Mouse (Mus musculus) heart, embryonic 12.5 days (tissue): Measurements from ENCODE around the gene Gpr132. TPM values are rescaled to one million over a fixed set of nuclear protein-coding genes. Genes with fewer than 3 reads are reported as not detected.

Experiments
- ATAC-seq: fragments of 200-750 bp; cut with Nextera tagmentation; 2 replicates; pipeline ENCODE4 v1.8.0; 2017; ENCODE audit warnings: moderate TSS enrichment, moderate library complexity; ENCODE audit not compliant: insufficient number of reproducible peaks, low FRiP score
- H3K27ac ChIP-seq: fragments of 300-500 bp; sonication (generic); 2 replicates; pipeline ENCODE4 v1.5.1; 2016; ENCODE audit warnings: mild to moderate bottlenecking, moderate library complexity; ENCODE audit not compliant: poor library complexity, severe bottlenecking
- H3K27me3 ChIP-seq: fragments of 300-500 bp; sonication (generic); replicated peaks from 2 replicates; pipeline ENCODE4 v1.6.1; 2016; ENCODE audit warnings: mild to moderate bottlenecking, moderate library complexity
- H3K36me3 ChIP-seq: fragments of 300-500 bp; sonication (generic); 2 replicates; pipeline ENCODE4 v1.6.1; 2016; ENCODE audit warnings: mild to moderate bottlenecking, moderate library complexity
- H3K4me1 ChIP-seq: fragments of 300-500 bp; sonication (generic); replicated peaks from 2 replicates; pipeline ENCODE4 v1.6.1; 2016; ENCODE audit warnings: mild to moderate bottlenecking
- H3K4me2 ChIP-seq: fragments of 300-500 bp; sonication (generic); 2 replicates; pipeline ENCODE4 v1.6.1; 2016; ENCODE audit warnings: mild to moderate bottlenecking, moderate library complexity
- H3K4me3 ChIP-seq: fragments of 300-500 bp; sonication (generic); 2 replicates; pipeline ENCODE4 v1.5.1; 2016; ENCODE audit warnings: mild to moderate bottlenecking
- H3K9ac ChIP-seq: fragments of 300-500 bp; sonication (generic); 2 replicates; pipeline ENCODE4 v1.6.1; 2016; ENCODE audit warnings: mild to moderate bottlenecking, moderate library complexity
- H3K9me3 ChIP-seq: fragments of 300-500 bp; sonication (generic); replicated peaks from 2 replicates; pipeline ENCODE4 v1.6.1; 2016; ENCODE audit warnings: mild to moderate bottlenecking, moderate library complexity
- WGBS: fragments of 180-500 bp; shearing (Covaris S2); methylation state at CpG from one replicate; pipeline ENCODE4 v1.1.7; 2016; 5-methylcytosine and 5-hydroxymethylcytosine counted together
- polyA plus RNA-seq: library from polyadenylated mRNA; unstranded; fragments of >200 nt; fragmentation: Nextera tagmentation; extraction: Ambion mirVana; gene quantifications from 2 replicates; pipeline ENCODE4 v1.2.1, GENCODE M21; 2016

The Gpr132 gene
- polyA plus RNA-seq, 1 experiment from 2014 or later: not detected

DNA sequence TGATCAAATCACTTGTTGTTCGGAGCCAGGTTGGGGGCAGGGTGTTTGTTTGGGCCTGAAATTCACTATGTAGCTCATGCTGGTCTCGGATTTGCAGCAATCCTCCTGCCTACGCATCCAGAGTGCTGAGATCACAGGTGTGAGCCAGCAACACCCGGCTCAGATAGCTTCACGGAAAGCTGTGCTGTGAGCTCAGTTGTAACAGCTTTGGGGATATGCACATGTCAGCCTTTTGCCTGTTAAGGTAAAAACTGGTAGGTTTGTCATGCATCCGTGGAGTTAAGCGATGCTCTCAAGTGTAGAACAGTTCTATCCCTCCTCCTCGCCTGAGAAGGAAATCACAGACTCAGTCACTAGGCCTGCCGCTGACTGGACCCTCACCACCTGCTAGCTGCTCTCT is 32.6 kb upstream of the Gpr132 start:
- no peak overlapping the region for H3K27ac ChIP-seq
- no peaks in the 10 kb centered on the region for H3K9me3 ChIP-seq
- no peak overlapping the region for H3K9ac ChIP-seq
- no peak overlapping the region for H3K4me2 ChIP-seq
- H3K27me3 ChIP-seq: peaks cover 18% of the 10 kb centered on the region; the same call in 1 of the 2 replicates
- no peaks in the 10 kb centered on the region for H3K36me3 ChIP-seq
- WGBS: 82% methylated on average over 9 of the region's 9 CpGs
- peaks cover 13% of the 10 kb centered on the region for H3K4me1 ChIP-seq
- no peak overlapping the region for H3K4me3 ChIP-seq
- no peak for ATAC-seq

DNA sequence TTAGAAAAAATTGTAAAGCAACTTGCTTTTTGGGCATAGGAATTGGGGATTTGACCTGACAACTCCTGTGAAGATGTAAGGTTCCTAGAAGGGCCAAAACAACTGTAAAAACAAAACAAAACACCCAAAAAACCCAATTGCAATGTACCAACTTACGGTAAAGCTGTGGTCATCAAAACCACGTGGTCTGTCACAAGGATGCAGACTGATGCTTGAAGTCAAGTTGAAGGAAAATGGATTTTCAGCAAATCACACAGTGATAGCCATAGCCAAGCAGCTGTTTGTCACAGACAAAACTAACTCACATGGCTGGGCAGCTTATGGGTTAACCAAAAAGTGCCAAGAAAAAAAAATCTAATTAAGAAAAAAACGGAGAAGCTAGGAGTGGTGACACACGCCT is 30.9 kb upstream of the Gpr132 start:
- no peak overlapping the region for H3K9ac ChIP-seq
- H3K4me1 ChIP-seq: peaks cover 21% of the 10 kb centered on the region
- H3K4me3 ChIP-seq: no peak overlapping the region
- H3K27ac ChIP-seq: no peak overlapping the region
- H3K27me3 ChIP-seq: peaks cover 21% of the 10 kb centered on the region
- H3K4me2 ChIP-seq: no peak overlapping the region
- H3K36me3 ChIP-seq: no peaks in the 10 kb centered on the region
- 64% methylated on average over 4 of the region's 4 CpGs for WGBS
- ATAC-seq: no peak
- no peaks in the 10 kb centered on the region for H3K9me3 ChIP-seq

DNA sequence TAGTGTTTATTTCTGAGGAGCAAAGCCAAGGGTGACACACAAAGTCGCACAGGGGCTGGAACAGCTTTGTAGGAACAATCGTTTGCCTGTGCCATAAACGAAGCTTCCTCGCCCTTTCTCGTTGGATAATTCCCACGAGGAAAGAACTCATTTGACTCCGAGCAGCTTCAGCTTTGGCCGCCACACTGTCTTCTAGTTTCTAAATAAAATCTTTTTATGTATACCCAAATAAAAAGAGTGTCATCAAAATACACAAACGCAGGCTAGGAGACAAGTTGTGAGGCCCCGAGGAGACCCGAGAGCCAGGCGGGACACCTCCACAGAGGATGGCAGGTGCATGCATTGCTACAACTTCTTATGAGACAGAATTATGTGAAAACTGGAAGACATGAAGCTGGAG is 30.3 kb upstream of the Gpr132 start:
- peaks cover 17% of the 10 kb centered on the region for H3K4me1 ChIP-seq
- H3K9me3 ChIP-seq: no peaks in the 10 kb centered on the region
- peaks cover 26% of the 10 kb centered on the region for H3K27me3 ChIP-seq
- ATAC-seq: no peak
- H3K4me2 ChIP-seq: no peak overlapping the region
- no peaks in the 10 kb centered on the region for H3K36me3 ChIP-seq
- 70% methylated on average over 12 of the region's 12 CpGs for WGBS
- 0 out of 2 replicates have a peak overlapping the region, but pooled peaks have one; percentile 15 for H3K9ac ChIP-seq
- no peak overlapping the region for H3K4me3 ChIP-seq
- no peak overlapping the region for H3K27ac ChIP-seq

DNA sequence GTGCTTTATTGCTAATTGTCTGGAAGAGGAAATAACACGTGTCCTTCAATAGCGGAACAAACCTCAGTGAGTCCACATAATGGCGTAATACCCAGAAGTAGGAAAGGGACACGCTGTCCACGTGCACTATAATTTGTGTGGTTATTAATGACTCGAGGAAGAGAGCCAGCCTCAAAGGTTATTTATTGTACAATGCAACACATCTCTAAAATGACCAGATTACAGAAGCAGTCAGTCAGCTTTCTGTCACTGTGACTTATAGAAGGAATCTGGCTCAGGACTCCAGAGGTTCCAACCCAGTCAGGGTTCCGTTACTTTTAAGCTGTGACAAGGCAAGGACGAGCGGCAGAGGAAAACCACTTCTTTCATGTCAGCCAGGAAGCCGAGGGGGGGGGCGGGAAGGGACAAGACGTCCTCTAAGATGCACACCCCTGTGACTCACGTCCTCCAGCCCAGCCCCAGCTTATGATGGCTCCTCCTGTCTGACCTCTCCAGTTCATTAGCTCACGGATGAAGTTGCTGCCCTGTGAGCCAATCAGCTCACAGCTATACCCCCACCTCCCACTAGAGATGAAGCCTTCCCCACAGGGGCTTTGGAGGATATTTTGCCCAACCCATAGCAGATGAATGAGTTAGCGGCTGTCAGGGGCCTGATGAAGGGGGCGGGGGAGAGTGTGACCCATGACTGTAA is 29.6 kb upstream of the Gpr132 start:
- Histone ChIP-seq H3K4me1 (peaks cover 17% of the 10 kb centered on the region), H3K36me3 (no peaks in the 10 kb centered on the region), H3K4me2 (peak overlapping the region; percentile 48), H3K27me3 (peaks cover 26% of the 10 kb centered on the region), H3K9me3 (no peaks in the 10 kb centered on the region), H3K9ac (no peak overlapping the region), H3K27ac (no peak overlapping the region), H3K4me3 (no peak overlapping the region)
- 33% methylated on average over 16 of the region's 16 CpGs for WGBS
- ATAC-seq: peak; percentile 79

DNA sequence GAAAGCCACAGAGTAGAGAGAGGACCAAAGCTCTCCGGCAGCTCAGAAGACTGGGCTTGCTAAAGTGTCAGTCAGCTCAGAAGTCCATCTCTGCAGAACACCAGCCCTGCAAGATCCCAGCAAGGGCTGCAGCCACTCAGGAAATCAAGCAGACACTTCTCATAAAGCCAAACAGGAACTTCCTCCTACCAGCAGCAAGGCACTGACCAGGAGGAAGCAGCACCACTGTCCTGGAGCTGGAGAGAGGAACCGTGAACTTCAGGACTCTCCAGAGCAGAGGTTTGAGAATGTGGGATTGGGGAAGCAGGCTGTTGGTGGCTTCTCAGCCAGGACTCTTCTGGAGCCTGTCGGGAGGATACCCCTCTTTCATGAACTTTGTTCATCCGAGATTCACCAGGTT is 26.9 kb upstream of the Gpr132 start:
- no peak overlapping the region for H3K4me2 ChIP-seq
- H3K4me1 ChIP-seq: peaks cover 17% of the 10 kb centered on the region
- peaks cover 21% of the 10 kb centered on the region for H3K27me3 ChIP-seq
- no peak overlapping the region for H3K9ac ChIP-seq
- ATAC-seq: no peak
- H3K9me3 ChIP-seq: no peaks in the 10 kb centered on the region
- no peaks in the 10 kb centered on the region for H3K36me3 ChIP-seq
- 41% methylated on average over 4 of the region's 4 CpGs for WGBS
- H3K4me3 ChIP-seq: no peak overlapping the region
- H3K27ac ChIP-seq: no peak overlapping the region

DNA sequence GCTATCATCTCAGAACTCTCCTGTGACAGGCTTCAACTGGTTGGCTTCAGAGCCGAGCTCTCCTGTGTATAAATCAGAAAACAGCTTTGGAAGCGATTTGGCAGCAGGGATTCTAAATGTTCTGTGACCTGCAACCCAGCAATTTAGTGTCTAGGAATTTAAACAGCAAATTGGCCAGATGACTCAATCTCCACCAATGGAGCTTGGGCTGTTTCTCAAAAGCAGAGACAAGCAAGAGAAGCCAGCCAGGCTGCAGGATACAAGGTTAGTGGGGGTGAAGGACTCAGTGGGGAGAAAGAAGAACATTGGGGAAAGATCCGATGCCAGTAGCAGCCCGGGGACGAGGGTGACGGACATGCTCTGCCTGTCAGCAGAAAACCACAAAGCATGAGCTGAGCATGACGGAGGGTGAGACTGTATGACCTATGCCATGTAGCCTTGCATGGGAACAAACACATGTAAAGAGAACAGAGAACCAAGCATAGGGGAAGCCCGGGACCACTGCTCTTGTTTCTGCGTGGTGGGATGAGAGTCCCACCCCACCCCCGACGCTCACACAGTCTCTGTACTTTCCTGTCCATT is 26.4 kb upstream of the Gpr132 start:
- Histone ChIP-seq H3K9me3 (no peaks in the 10 kb centered on the region), H3K9ac (no peak overlapping the region), H3K27me3 (peaks cover 21% of the 10 kb centered on the region), H3K4me3 (no peak overlapping the region), H3K4me2 (no peak overlapping the region), H3K36me3 (no peaks in the 10 kb centered on the region), H3K27ac (no peak overlapping the region), H3K4me1 (peaks cover 17% of the 10 kb centered on the region)
- no peak for ATAC-seq
- 65% methylated on average over 11 of the region's 11 CpGs for WGBS

DNA sequence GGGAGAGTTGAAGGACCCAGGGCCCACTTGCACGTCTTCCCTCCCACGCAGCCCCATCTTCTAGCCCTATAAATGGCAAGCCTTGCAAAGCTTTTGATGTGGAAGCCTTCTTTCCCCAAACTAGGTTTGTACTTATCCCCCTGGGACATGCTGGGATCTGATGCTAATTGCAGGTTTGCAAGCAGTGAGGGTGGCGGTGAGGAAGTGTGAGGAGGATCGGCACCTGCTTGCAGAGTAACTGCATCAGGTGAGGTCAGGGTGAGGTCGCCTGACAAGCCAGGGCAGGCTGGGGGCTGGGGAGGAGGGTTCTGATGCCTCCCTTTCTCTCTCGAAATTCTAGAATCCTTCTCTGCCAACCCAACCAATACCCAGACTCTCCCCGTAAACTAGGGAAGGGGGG is 17.4 kb upstream of the Gpr132 start:
- Histone ChIP-seq H3K27ac (no peak overlapping the region), H3K4me2 (no peak overlapping the region), H3K4me1 (no peaks in the 10 kb centered on the region), H3K9me3 (peaks cover 7% of the 10 kb centered on the region; the same call in 1 of the 2 replicates), H3K4me3 (no peak overlapping the region), H3K36me3 (no peaks in the 10 kb centered on the region), H3K27me3 (peaks cover 24% of the 10 kb centered on the region), H3K9ac (no peak overlapping the region)
- no peak for ATAC-seq
- 56% methylated on average over 7 of the region's 7 CpGs for WGBS

DNA sequence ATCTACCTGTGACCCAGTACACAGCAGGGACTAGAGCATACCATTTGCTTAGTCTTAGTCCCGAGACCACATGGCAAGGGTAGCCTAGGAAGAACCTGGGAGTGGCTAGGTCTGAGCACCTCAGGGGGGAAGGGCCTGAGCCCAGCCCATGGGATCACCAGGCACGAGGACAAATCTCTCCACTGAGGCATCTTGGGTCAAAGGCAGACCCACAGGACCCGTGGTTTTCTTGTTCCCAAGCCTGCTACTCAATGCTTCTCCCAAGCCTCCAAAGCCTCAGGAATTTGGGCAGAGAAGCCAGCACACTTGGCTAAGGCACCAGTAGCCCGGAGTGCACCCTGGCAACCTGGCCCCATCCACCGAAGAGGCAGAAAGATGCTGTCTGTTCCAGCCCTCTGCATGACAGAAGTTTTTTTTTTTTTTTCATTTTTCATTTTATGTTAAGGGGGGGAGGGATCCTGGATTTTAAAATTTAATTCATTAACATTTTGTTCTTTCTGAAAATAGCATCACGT is 13.3 kb upstream of the Gpr132 start:
- Histone ChIP-seq H3K4me3 (no peak overlapping the region), H3K9ac (no peak overlapping the region), H3K4me1 (peaks cover 17% of the 10 kb centered on the region), H3K27me3 (peaks cover 64% of the 10 kb centered on the region), H3K4me2 (no peak overlapping the region), H3K9me3 (no peaks in the 10 kb centered on the region), H3K27ac (no peak overlapping the region), H3K36me3 (no peaks in the 10 kb centered on the region)
- no peak for ATAC-seq
- WGBS: 66% methylated on average over 6 of the region's 6 CpGs

DNA sequence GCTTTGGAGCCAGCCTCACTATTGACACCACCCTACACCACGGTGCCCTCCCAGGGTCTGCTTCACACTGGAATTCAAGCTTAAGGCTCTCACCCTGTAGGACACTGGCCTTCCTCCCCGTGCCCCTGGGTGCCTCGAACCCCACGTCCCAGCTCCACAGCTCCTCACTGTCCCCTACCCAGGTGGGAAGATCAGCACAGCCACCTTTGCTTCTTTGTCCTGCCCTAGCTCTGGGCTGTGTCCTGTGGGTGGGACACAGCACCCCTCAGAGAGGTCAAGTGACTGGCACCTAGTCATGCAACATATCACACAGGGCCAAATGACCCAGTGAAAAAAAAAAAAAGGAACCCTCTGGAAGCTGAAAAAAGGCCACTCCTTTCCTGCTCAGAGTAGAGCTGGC is 12.6 kb upstream of the Gpr132 start:
- Histone ChIP-seq H3K4me2 (no peak overlapping the region), H3K27me3 (peaks cover 64% of the 10 kb centered on the region)

DNA sequence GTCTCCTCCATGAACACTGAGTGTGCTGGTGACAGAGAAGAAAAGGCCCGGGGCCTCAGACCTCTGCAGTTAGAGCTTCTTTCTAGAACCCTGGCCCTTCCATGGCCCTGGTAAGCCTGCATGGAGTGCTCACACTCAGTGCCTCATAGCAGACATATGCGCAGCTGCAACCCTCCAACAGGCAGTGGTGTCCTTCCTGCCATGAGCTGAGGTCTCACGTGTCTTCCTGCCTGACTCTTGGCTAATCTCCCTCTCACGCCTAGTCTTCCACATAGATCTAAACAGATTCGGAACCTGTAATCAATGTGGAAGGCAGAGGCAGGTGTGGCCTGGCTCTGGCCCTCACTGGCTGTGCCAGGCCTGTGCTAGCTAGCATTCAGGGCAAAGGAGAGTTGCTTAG is 11.7 kb upstream of the Gpr132 start:
- H3K4me3 ChIP-seq: no peak overlapping the region
- no peak overlapping the region for H3K27ac ChIP-seq
- WGBS: 74% methylated on average over 5 of the region's 5 CpGs
- no peak overlapping the region for H3K9ac ChIP-seq
- H3K36me3 ChIP-seq: no peaks in the 10 kb centered on the region
- no peak for ATAC-seq
- no peaks in the 10 kb centered on the region for H3K9me3 ChIP-seq
- no peak overlapping the region for H3K4me2 ChIP-seq
- H3K4me1 ChIP-seq: peaks cover 24% of the 10 kb centered on the region
- peaks cover 65% of the 10 kb centered on the region for H3K27me3 ChIP-seq

More for the DNA sequence above, 12.6 kb upstream of the Gpr132 start:
- no peaks in the 10 kb centered on the region for H3K9me3 ChIP-seq
- ATAC-seq: no peak
- no peak overlapping the region for H3K9ac ChIP-seq
- H3K4me1 ChIP-seq: peaks cover 24% of the 10 kb centered on the region
- H3K4me3 ChIP-seq: no peak overlapping the region
- H3K36me3 ChIP-seq: no peaks in the 10 kb centered on the region
- no peak overlapping the region for H3K27ac ChIP-seq
- 67% methylated on average over 4 of the region's 4 CpGs for whole genome bisulfite sequencing

DNA sequence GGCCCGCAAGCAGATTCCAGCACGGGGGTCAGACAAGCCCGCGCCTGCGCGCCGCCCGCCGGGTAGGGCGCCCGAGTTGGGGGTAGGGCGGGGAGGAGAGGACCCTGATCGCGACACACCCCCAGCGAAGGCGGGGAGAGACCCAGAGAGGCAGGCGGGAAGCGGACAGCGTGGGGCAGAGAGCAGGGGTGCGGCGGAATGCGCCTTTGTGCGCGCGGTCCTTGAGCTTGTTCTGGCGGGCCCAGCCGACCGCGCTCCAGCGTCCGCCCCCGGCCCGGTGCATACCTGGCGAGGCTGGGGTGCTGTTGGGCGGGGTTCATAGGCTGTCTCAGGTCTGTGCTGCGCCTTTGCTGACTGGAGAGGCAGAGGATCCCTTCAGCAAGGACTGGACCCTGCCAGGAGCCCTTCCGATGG is 9.6 kb upstream of the Gpr132 start:
- H3K9me3 ChIP-seq: no peaks in the 10 kb centered on the region
- ATAC-seq: no peak
- no peaks in the 10 kb centered on the region for H3K36me3 ChIP-seq
- under 1% methylated on average over 35 of the region's 37 CpGs for WGBS
- peaks cover 36% of the 10 kb centered on the region for H3K4me1 ChIP-seq
- peak overlapping the region; percentile 46 for H3K4me3 ChIP-seq
- peak overlapping the region; percentile 79 for H3K4me2 ChIP-seq
- no peak overlapping the region for H3K27ac ChIP-seq
- H3K27me3 ChIP-seq: peaks cover 85% of the 10 kb centered on the region
- peak overlapping the region; percentile 52 for H3K9ac ChIP-seq
